Mouse (Mus musculus) small intestine, adult 2 months (tissue): ENCODE measurements around the gene Pa2g4.

Experiments used
- CTCF ChIP-seq: fragments of 200-500 bp; IDR thresholded peaks from 2 replicates; pipeline ENCODE4 v1.5.1; 2012; ENCODE audit warnings: low read depth, mild to moderate bottlenecking, control low read depth, inconsistent platforms, low read length, moderate library complexity, mixed read lengths; ENCODE audit not compliant: insufficient replicate concordance, insufficient read length; ENCODE audit errors: extremely low read depth
- POLR2A ChIP-seq: fragments of 200-500 bp; IDR thresholded peaks from 2 replicates; pipeline ENCODE4 v1.6.1; 2012; ENCODE audit warnings: low read depth, mild to moderate bottlenecking, control low read depth, inconsistent platforms, low read length, moderate library complexity

- TF ChIP-seq CTCF: no peak
- no peak for TF ChIP-seq POLR2A
Observed at GRCm38 (mm10) chr10:128556963-128557362, 8.8 kb downstream of the Pa2g4 start.
